Mouse (Mus musculus) left cerebral cortex, postnatal 14 days (tissue): ENCODE measurements at regions not wholly inside any gene's neighbourhood (a gene's known extent, or its start where the extent isn't known, plus 50 kb on each side); places are given as distances from the start of the nearest gene placed in this dataset.
A peak's percentile ranks its signal among the peaks of the same experiment; 100 is the strongest.

Source experiments
- DNase-seq, 2 experiments: peaks; one replicate each; pipeline ENCODE4 v3.0.0; 2021 to 2022; ENCODE audit warnings: low spot score in 2 of 2, mixed read lengths in 1 of 2
- intact Hi-C: fragments of 180-260 bp; cut with DNase I; formaldehyde crosslinking; loops from one replicate; pipeline ENCODE4 v1.15.1; 2025

GRCm38 (mm10) chr5:93328059-93328458, 61.0 kb downstream of the Ccng2 start:
- intact Hi-C loops = loop anchor here (10.0 kb wide), 1 partner anchor 653 kb away; the partner anchor contains the start of gene Ccdc158
- DNase-seq = peak; percentile 75 to 82

- intact Hi-C loops = no loop called here
- DNase-seq = no peak
Measured at GRCm38 (mm10) chr5:93330851-93331250, 63.8 kb downstream of the Ccng2 start.

- DNase-seq = no peak
- intact Hi-C loops = no loop called here
Measured at GRCm38 (mm10) chr5:93353101-93353500, 86.0 kb downstream of the Ccng2 start.
